18 mouse cellular contexts compared by ENCODE assay signal in genomic region chr7:68172776-68173175, GRCm38 (mm10).
DNase-seq lines count a peak whose midpoint lies in the region; ATAC-seq and TF ChIP-seq lines count a peak whose summit lies in the region.
"Had no signal": no experiment of that assay in that cellular context is flagged by ENCODE, and none has a peak within 500 bp of the region (broad histone marks: within the 10 kb centered on the region; RNA-seq: fewer than 3 reads in every experiment).

No protein-coding gene starts in this region.

- no peak for TF ChIP-seq POLR2A in kidney, adult 2 months (IDR thresholded peaks at IDR 0.05; ENCODE audit: low read depth, low read length)

- no peak overlapping the region for H3K9ac ChIP-seq in forebrain, embryonic 14.5 days (ENCODE audit: low read length)
- no peak overlapping the region for H3K9ac ChIP-seq in midbrain, embryonic 16.5 days (ENCODE audit: low read depth, low read length)
- no peak overlapping the region for H3K9ac ChIP-seq in midbrain, embryonic 13.5 days (replicated peaks)
- H3K9ac ChIP-seq: embryonic facial prominence, embryonic 12.5 days; heart, embryonic 15.5 days; limb, embryonic 12.5 days; liver, embryonic 13.5 days; midbrain, embryonic 15.5 days had no signal

- H3K27me3 ChIP-seq in forebrain, embryonic 14.5 days (replicated peaks; ENCODE audit: control insufficient read depth, insufficient read depth, low read length), result no peaks in the 10 kb centered on the region
- no peaks in the 10 kb centered on the region for H3K27me3 ChIP-seq in forebrain, embryonic 10.5 days (ENCODE audit: poor library complexity, severe bottlenecking)
- no peaks in the 10 kb centered on the region for H3K27me3 ChIP-seq in midbrain, embryonic 16.5 days (ENCODE audit: control insufficient read depth, insufficient read depth, low read depth, low read length)
- no peaks in the 10 kb centered on the region for H3K27me3 ChIP-seq in midbrain, embryonic 13.5 days
- no peaks in the 10 kb centered on the region for H3K27me3 ChIP-seq in kidney, adult 2 months (replicated peaks; ENCODE audit: control insufficient read depth, insufficient read depth, low read length)
- H3K27me3 ChIP-seq: embryonic facial prominence, embryonic 12.5 days; heart, embryonic 15.5 days; limb, embryonic 12.5 days; liver, embryonic 13.5 days; midbrain, embryonic 15.5 days had no signal

- no peak for TF ChIP-seq CTCF in kidney, adult 2 months (conservative IDR thresholded peaks at IDR 0.05; ENCODE audit: insufficient read depth, insufficient read length, low read depth, low read length)

- peak overlapping the region; percentile 10; the same call in 1 of the 2 replicates for H3K27ac ChIP-seq in forebrain, embryonic 14.5 days (ENCODE audit: low read depth, low read length)
- H3K27ac ChIP-seq in forebrain, embryonic 10.5 days, result no peak overlapping the region
- H3K27ac ChIP-seq in midbrain, embryonic 16.5 days (ENCODE audit: low read length), result no peak overlapping the region
- no peak overlapping the region for H3K27ac ChIP-seq in midbrain, embryonic 13.5 days
- H3K27ac ChIP-seq in kidney, adult 2 months (ENCODE audit: insufficient read depth, low read depth, low read length), result no peak overlapping the region
- H3K27ac ChIP-seq: embryonic facial prominence, embryonic 12.5 days; heart, embryonic 15.5 days; left cerebral cortex, adult 2 months; limb, embryonic 12.5 days; liver, embryonic 13.5 days; midbrain, embryonic 15.5 days; stomach, postnatal 0 days had no signal

- H3K36me3 ChIP-seq in forebrain, embryonic 14.5 days (ENCODE audit: control insufficient read depth, insufficient read depth, low read length), result peaks cover 28% of the 10 kb centered on the region
- H3K36me3 ChIP-seq in forebrain, embryonic 10.5 days (replicated peaks), result peaks cover 70% of the 10 kb centered on the region
- H3K36me3 ChIP-seq in midbrain, embryonic 16.5 days (ENCODE audit: control insufficient read depth, insufficient read depth, low read length), result peaks cover 7% of the 10 kb centered on the region; the same call in 1 of the 2 replicates
- peaks cover 43% of the 10 kb centered on the region for H3K36me3 ChIP-seq in midbrain, embryonic 13.5 days
- peaks cover 3% of the 10 kb centered on the region; the same call in 1 of the 2 replicates for H3K36me3 ChIP-seq in kidney, adult 2 months (ENCODE audit: control insufficient read depth, insufficient read depth, low read length)
- H3K36me3 ChIP-seq: midbrain, embryonic 15.5 days had no signal

- WGBS in forebrain, embryonic 14.5 days, result 56% methylated on average over 7 of the region's 7 CpGs
- WGBS in forebrain, embryonic 10.5 days, result 90% methylated on average over 7 of the region's 7 CpGs
- WGBS in midbrain, embryonic 16.5 days, result 80% methylated on average over 7 of the region's 7 CpGs
- 82% methylated on average over 7 of the region's 7 CpGs for WGBS in midbrain, embryonic 13.5 days
- 74% methylated on average over 7 of the region's 7 CpGs for WGBS in kidney, adult 2 months

- H3K9me3 ChIP-seq in forebrain, embryonic 14.5 days (replicated peaks; ENCODE audit: control insufficient read depth, low read length), result no peaks in the 10 kb centered on the region
- no peaks in the 10 kb centered on the region for H3K9me3 ChIP-seq in forebrain, embryonic 10.5 days
- no peaks in the 10 kb centered on the region for H3K9me3 ChIP-seq in midbrain, embryonic 16.5 days (replicated peaks; ENCODE audit: control insufficient read depth, low read length, poor library complexity, severe bottlenecking)
- H3K9me3 ChIP-seq in midbrain, embryonic 13.5 days, result no peaks in the 10 kb centered on the region
- H3K9me3 ChIP-seq: embryonic facial prominence, embryonic 12.5 days; heart, embryonic 15.5 days; liver, embryonic 13.5 days; midbrain, embryonic 15.5 days had no signal

- DNase-seq in forebrain, embryonic 14.5 days (ENCODE audit: low spot score), result peak; percentile 73
- no peak for DNase-seq in forebrain, embryonic 10.5 days (ENCODE audit: extremely low spot score, low spot score)
- peak; percentile 26 for DNase-seq in cerebellum, adult 9-10 months
- peak; percentile 20 for DNase-seq in retina, postnatal 7 days (ENCODE audit: low read depth, low spot score)
- no peak for DNase-seq in gastrocnemius, postnatal 4 days (ENCODE audit: low spot score in 2 of 2)
- no peak for DNase-seq in kidney, adult 2 months
- DNase-seq: adrenal gland, adult 8-10 months; liver, embryonic 13.5 days; right cerebral cortex, postnatal 25 days had no signal

- H3K4me2 ChIP-seq in forebrain, embryonic 14.5 days (ENCODE audit: low read length), result no peak overlapping the region
- H3K4me2 ChIP-seq in midbrain, embryonic 16.5 days (ENCODE audit: low read length), result no peak overlapping the region
- H3K4me2 ChIP-seq in midbrain, embryonic 13.5 days (replicated peaks), result no peak overlapping the region
- H3K4me2 ChIP-seq: embryonic facial prominence, embryonic 12.5 days; heart, embryonic 15.5 days; limb, embryonic 12.5 days; liver, embryonic 13.5 days; midbrain, embryonic 15.5 days had no signal

- no peak overlapping the region for H3K4me3 ChIP-seq in forebrain, embryonic 14.5 days (ENCODE audit: low read depth, low read length)
- no peak overlapping the region for H3K4me3 ChIP-seq in forebrain, embryonic 10.5 days
- H3K4me3 ChIP-seq in midbrain, embryonic 16.5 days (ENCODE audit: low read depth, low read length), result no peak overlapping the region
- H3K4me3 ChIP-seq in midbrain, embryonic 13.5 days (replicated peaks), result no peak overlapping the region
- no peak overlapping the region for H3K4me3 ChIP-seq in kidney, adult 2 months (ENCODE audit: insufficient read depth, low read depth, low read length)
- H3K4me3 ChIP-seq: embryonic facial prominence, embryonic 12.5 days; heart, embryonic 15.5 days; left cerebral cortex, adult 2 months; limb, embryonic 12.5 days; liver, embryonic 13.5 days; midbrain, embryonic 15.5 days had no signal

- no peaks in the 10 kb centered on the region for H3K4me1 ChIP-seq in forebrain, embryonic 14.5 days (ENCODE audit: control insufficient read depth, insufficient read depth, low read length)
- H3K4me1 ChIP-seq in forebrain, embryonic 10.5 days, result no peaks in the 10 kb centered on the region
- peaks cover 4% of the 10 kb centered on the region; the same call in 1 of the 2 replicates for H3K4me1 ChIP-seq in midbrain, embryonic 16.5 days (ENCODE audit: control insufficient read depth, insufficient read depth, low read length)
- 0 out of 2 replicates have a peak, but pooled peaks cover 4% of the 10 kb centered on the region for H3K4me1 ChIP-seq in midbrain, embryonic 13.5 days (replicated peaks)
- H3K4me1 ChIP-seq in kidney, adult 2 months (ENCODE audit: control insufficient read depth, insufficient read depth, low read length), result no peaks in the 10 kb centered on the region

- peak; percentile 77 for ATAC-seq in forebrain, embryonic 14.5 days
- ATAC-seq in midbrain, embryonic 16.5 days, result peak; percentile 28; the same call in 1 of the 2 replicates
- ATAC-seq in midbrain, embryonic 13.5 days, result no peak
- ATAC-seq: intestine, embryonic 16.5 days; midbrain, embryonic 15.5 days had no signal

Comparison
In these comparisons a context has a peak if more than half of its experiments do, and no peak if none do; other contexts are left out.
1. DNase-seq: peak in forebrain, embryonic 14.5 days (single experiment), cerebellum, adult 9-10 months (single experiment) and retina, postnatal 7 days (single experiment); none in forebrain, embryonic 10.5 days (single experiment), gastrocnemius, postnatal 4 days (0 of 2) and kidney, adult 2 months (single experiment).